Mouse (Mus musculus) thymus, adult 2 months (tissue): ENCODE measurements at regions not wholly inside any gene's neighbourhood (a gene's known extent, or its start where the extent isn't known, plus 50 kb on each side); places are given as distances from the start of the nearest gene placed in this dataset.

Experiments used
- CTCF ChIP-seq: fragments of 200-500 bp; IDR thresholded peaks from 2 replicates; pipeline ENCODE4 v1.5.1; 2012; ENCODE audit warnings: mild to moderate bottlenecking, control low read depth, low read length, moderate library complexity, borderline replicate concordance; ENCODE audit not compliant: control insufficient read depth, poor library complexity, insufficient read depth; ENCODE audit errors: extremely low read depth
- POLR2A ChIP-seq: fragments of 200-500 bp; IDR thresholded peaks from 2 replicates; pipeline ENCODE4 v1.6.1; 2012; ENCODE audit warnings: mild to moderate bottlenecking, low read length, control low read depth, moderate library complexity; ENCODE audit not compliant: control insufficient read depth, poor library complexity, insufficient read depth; ENCODE audit errors: extremely low read depth

- no peak for TF ChIP-seq CTCF
- TF ChIP-seq POLR2A: no peak
Measured at GRCm38 (mm10) chr8:128002806-128003205, 355.6 kb upstream of the Nrp1 start.
